Mouse (Mus musculus): ENCODE results near the gene Pigk. TPM values are rescaled to one million over a fixed set of nuclear protein-coding genes. Genes with fewer than 3 reads are reported as not detected.

Pigk gene
- polyA plus RNA-seq, 1 experiment, result 3.9 TPM

- no peaks in the 10 kb centered on the region for H3K27me3 ChIP-seq (ENCODE audit: control insufficient read depth, insufficient read depth, low read length)
- 90% methylated on average over 12 of the region's 12 CpGs for WGBS
- peaks cover 1% of the 10 kb centered on the region; the same call in 1 of the 2 replicates for H3K36me3 ChIP-seq (ENCODE audit: control insufficient read depth, insufficient read depth, low read length)
- no peak overlapping the region for H3K4me3 ChIP-seq (ENCODE audit: low read depth, low read length)
- H3K27ac ChIP-seq (ENCODE audit: insufficient read depth, low read depth, low read length), result no peak overlapping the region
- no peaks in the 10 kb centered on the region; the same call in 1 of the 2 replicates for H3K4me1 ChIP-seq (ENCODE audit: control insufficient read depth, insufficient read depth, insufficient read length, low read length)
- no peak for TF ChIP-seq POLR2A (IDR thresholded peaks at IDR 0.05; ENCODE audit: low read depth, low read length)
- no peak for TF ChIP-seq CTCF (IDR thresholded peaks at IDR 0.05; ENCODE audit: extremely low read depth, insufficient read length, insufficient replicate concordance, low read depth, low read length)
Measured at GRCm38 (mm10) chr3:152757464-152758393, 43.8 kb downstream of the Pigk start.

DNA sequence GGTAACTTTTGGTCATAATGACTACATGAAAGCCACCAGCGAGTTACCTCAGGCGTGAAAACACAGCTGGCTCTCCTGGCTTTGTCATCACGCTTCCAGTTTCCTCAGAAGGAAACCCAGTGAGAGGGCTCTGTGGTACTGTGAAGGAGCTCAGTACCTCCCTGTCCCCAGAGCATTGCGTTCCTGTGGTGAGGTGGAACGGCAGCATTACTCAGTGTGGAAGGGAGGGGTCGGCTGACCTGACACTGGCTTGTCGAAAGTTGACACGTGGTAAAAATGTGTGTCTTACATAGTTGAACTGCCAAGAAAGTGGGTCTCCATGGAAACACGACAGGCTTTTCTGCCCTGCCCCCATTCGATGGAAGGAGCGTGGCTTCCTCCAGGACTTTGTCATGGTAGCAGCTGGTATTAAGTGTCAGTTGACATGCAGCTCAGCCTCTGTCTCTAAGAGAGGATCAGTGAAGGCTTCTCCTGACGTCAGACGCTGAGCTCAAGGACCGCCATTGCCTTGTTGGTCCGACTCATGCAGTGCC, 44.7 kb downstream of the Pigk start:
- no peaks in the 10 kb centered on the region; the same call in 1 of the 2 replicates for H3K4me1 ChIP-seq (ENCODE audit: control insufficient read depth, insufficient read depth, insufficient read length, low read length)
- WGBS, result 84% methylated on average over 15 of the region's 15 CpGs
- no peak overlapping the region for H3K27ac ChIP-seq (ENCODE audit: insufficient read depth, low read depth, low read length)
- H3K4me3 ChIP-seq (ENCODE audit: low read depth, low read length), result no peak overlapping the region
- peaks cover 1% of the 10 kb centered on the region; the same call in 1 of the 2 replicates for H3K36me3 ChIP-seq (ENCODE audit: control insufficient read depth, insufficient read depth, low read length)
- TF ChIP-seq CTCF (IDR thresholded peaks at IDR 0.05; ENCODE audit: extremely low read depth, insufficient read length, insufficient replicate concordance, low read depth, low read length), result no peak
- no peak for TF ChIP-seq POLR2A (IDR thresholded peaks at IDR 0.05; ENCODE audit: low read depth, low read length)
- H3K27me3 ChIP-seq (ENCODE audit: control insufficient read depth, insufficient read depth, low read length), result no peaks in the 10 kb centered on the region

DNA sequence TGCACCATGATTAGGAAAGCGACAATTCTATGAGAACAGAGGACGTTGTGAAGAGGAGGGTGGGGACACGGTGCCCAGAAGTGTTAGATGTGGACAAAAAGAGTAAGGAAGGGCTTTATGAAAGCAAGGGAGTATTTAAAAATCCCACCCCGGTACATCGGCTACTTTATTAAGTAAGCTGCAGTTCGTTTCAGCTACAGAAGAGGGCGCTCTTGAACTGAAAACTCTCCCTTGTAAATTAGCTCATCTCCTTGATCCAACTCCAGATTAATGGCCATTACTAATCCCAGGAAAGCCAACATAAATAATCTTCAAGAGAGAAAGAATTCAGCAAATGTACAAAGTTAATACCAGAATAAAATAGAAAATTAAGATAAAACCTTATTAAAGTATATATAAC, 47.2 kb downstream of the Pigk start:
- Histone ChIP-seq H3K36me3 (ENCODE audit: control insufficient read depth, insufficient read depth, low read length) (peaks cover 1% of the 10 kb centered on the region; the same call in 1 of the 2 replicates), H3K4me3 (ENCODE audit: low read depth, low read length) (no peak overlapping the region), H3K27ac (ENCODE audit: insufficient read depth, low read depth, low read length) (no peak overlapping the region), H3K4me1 (ENCODE audit: control insufficient read depth, insufficient read depth, insufficient read length, low read length) (no peaks in the 10 kb centered on the region), H3K27me3 (ENCODE audit: control insufficient read depth, insufficient read depth, low read length) (no peaks in the 10 kb centered on the region)
- 31% methylated on average over 7 of the region's 7 CpGs for WGBS
- TF ChIP-seq POLR2A (IDR thresholded peaks at IDR 0.05; ENCODE audit: low read depth, low read length) (no peak), CTCF (IDR thresholded peaks at IDR 0.05; ENCODE audit: extremely low read depth, insufficient read length, insufficient replicate concordance, low read depth, low read length) (no peak)

- no peaks in the 10 kb centered on the region for H3K27me3 ChIP-seq (ENCODE audit: control insufficient read depth, insufficient read depth, low read length)
- H3K4me1 ChIP-seq (ENCODE audit: control insufficient read depth, insufficient read depth, insufficient read length, low read length), result no peaks in the 10 kb centered on the region
- 79% methylated on average over 8 of the region's 8 CpGs for WGBS
- no peak overlapping the region for H3K4me3 ChIP-seq (ENCODE audit: low read depth, low read length)
- no peak overlapping the region for H3K27ac ChIP-seq (ENCODE audit: insufficient read depth, low read depth, low read length)
- TF ChIP-seq CTCF (IDR thresholded peaks at IDR 0.05; ENCODE audit: extremely low read depth, insufficient read length, insufficient replicate concordance, low read depth, low read length) (peak; percentile 8; the same call in 1 of the 2 replicates), POLR2A (IDR thresholded peaks at IDR 0.05; ENCODE audit: low read depth, low read length) (no peak)
- H3K36me3 ChIP-seq (ENCODE audit: control insufficient read depth, insufficient read depth, low read length), result peaks cover 4% of the 10 kb centered on the region; the same call in 1 of the 2 replicates
Measured at GRCm38 (mm10) chr3:152761661-152762060, 47.8 kb downstream of the Pigk start.

- WGBS, result 88% methylated on average over 8 of the region's 8 CpGs
- H3K4me3 ChIP-seq (ENCODE audit: low read depth, low read length), result no peak overlapping the region
Measured at GRCm38 (mm10) chr3:152762302-152762701, 48.4 kb downstream of the Pigk start.

GRCm38 (mm10) chr3:152763139-152763882, 49.4 kb downstream of the Pigk start:
- no peaks in the 10 kb centered on the region for H3K4me1 ChIP-seq (ENCODE audit: control insufficient read depth, insufficient read depth, insufficient read length, low read length)
- no peak for TF ChIP-seq CTCF (IDR thresholded peaks at IDR 0.05; ENCODE audit: extremely low read depth, insufficient read length, insufficient replicate concordance, low read depth, low read length)
- TF ChIP-seq POLR2A (IDR thresholded peaks at IDR 0.05; ENCODE audit: low read depth, low read length), result no peak
- peak overlapping the region; percentile 65 for H3K4me3 ChIP-seq (ENCODE audit: low read depth, low read length)
- peaks cover 7% of the 10 kb centered on the region; the same call in 1 of the 2 replicates for H3K36me3 ChIP-seq (ENCODE audit: control insufficient read depth, insufficient read depth, low read length)
- H3K27ac ChIP-seq (ENCODE audit: insufficient read depth, low read depth, low read length), result no peak overlapping the region
- WGBS, result 49% methylated on average over 26 of the region's 26 CpGs
- no peaks in the 10 kb centered on the region for H3K27me3 ChIP-seq (ENCODE audit: control insufficient read depth, insufficient read depth, low read length)

More at GRCm38 (mm10) chr3:152762302-152762701, 48.4 kb downstream of the Pigk start:
- Histone ChIP-seq H3K36me3 (ENCODE audit: control insufficient read depth, insufficient read depth, low read length) (0 out of 2 replicates have a peak, but pooled peaks cover 3% of the 10 kb centered on the region), H3K27me3 (ENCODE audit: control insufficient read depth, insufficient read depth, low read length) (no peaks in the 10 kb centered on the region), H3K4me1 (ENCODE audit: control insufficient read depth, insufficient read depth, insufficient read length, low read length) (no peaks in the 10 kb centered on the region), H3K27ac (ENCODE audit: insufficient read depth, low read depth, low read length) (no peak overlapping the region)
- TF ChIP-seq POLR2A (IDR thresholded peaks at IDR 0.05; ENCODE audit: low read depth, low read length) (no peak), CTCF (IDR thresholded peaks at IDR 0.05; ENCODE audit: extremely low read depth, insufficient read length, insufficient replicate concordance, low read depth, low read length) (no peak)
